Mouse (Mus musculus) 3134 (cell line): ENCODE measurements around the gene Nkain2.

Experiments
- DNase-seq: peaks from one replicate; pipeline ENCODE4 v3.0.0-alpha.2; 2011; ENCODE audit warnings: low spot score; ENCODE audit not compliant: insufficient read length; ENCODE audit errors: extremely low read depth

The Nkain2 gene

GRCm38 (mm10) chr10:32577276-32577580 is 313.0 kb downstream of the Nkain2 start:
- no peak for DNase-seq

GRCm38 (mm10) chr10:32576559-32577275 is 313.5 kb downstream of the Nkain2 start:
- DNase-seq, result no peak

GRCm38 (mm10) chr10:32557673-32558072 is 332.6 kb downstream of the Nkain2 start:
- no peak for DNase-seq

GRCm38 (mm10) chr10:32536057-32536456 is 354.2 kb downstream of the Nkain2 start:
- DNase-seq, result no peak

- no peak for DNase-seq
These were observed 379.4 kb downstream of the Nkain2 start for GRCm38 (mm10) chr10:32510821-32511220.

GRCm38 (mm10) chr10:32494591-32495182 is 395.6 kb downstream of the Nkain2 start:
- DNase-seq, result no peak

- no peak for DNase-seq
These were observed 396.7 kb downstream of the Nkain2 start for GRCm38 (mm10) chr10:32493600-32493999.

GRCm38 (mm10) chr10:32462726-32463125 is 427.5 kb downstream of the Nkain2 start:
- DNase-seq, result no peak

GRCm38 (mm10) chr10:32439932-32440519 is 450.2 kb downstream of the Nkain2 start:
- no peak for DNase-seq

- no peak for DNase-seq
These were observed 476.0 kb downstream of the Nkain2 start for GRCm38 (mm10) chr10:32414228-32414627.

- DNase-seq, result no peak
These were observed 478.9 kb downstream of the Nkain2 start for GRCm38 (mm10) chr10:32411331-32411730.

- DNase-seq, result no peak
These were observed 489.3 kb downstream of the Nkain2 start for GRCm38 (mm10) chr10:32400961-32401360.

- DNase-seq, result no peak
These were observed 496.3 kb downstream of the Nkain2 start for GRCm38 (mm10) chr10:32393859-32394521.

- DNase-seq, result no peak
These were observed 496.9 kb downstream of the Nkain2 start for GRCm38 (mm10) chr10:32393326-32393725.

GRCm38 (mm10) chr10:32312754-32313153 is 577.5 kb downstream of the Nkain2 start:
- no peak for DNase-seq

GRCm38 (mm10) chr10:32301024-32301597 is 589.2 kb downstream of the Nkain2 start:
- DNase-seq, result no peak

GRCm38 (mm10) chr10:32290487-32290886 is 599.8 kb downstream of the Nkain2 start:
- DNase-seq, result no peak

GRCm38 (mm10) chr10:32283690-32284089 is 606.6 kb downstream of the Nkain2 start:
- DNase-seq, result no peak

- DNase-seq, result no peak
These were observed 646.9 kb downstream of the Nkain2 start for GRCm38 (mm10) chr10:32243266-32243882.

- DNase-seq, result no peak
These were observed 649.1 kb downstream of the Nkain2 start for GRCm38 (mm10) chr10:32241168-32241567.

GRCm38 (mm10) chr10:32182951-32183350 is 707.3 kb downstream of the Nkain2 start:
- no peak for DNase-seq
